In genomic region chr14:104863881-104864280, GRCm38 (mm10) we compare ENCODE assay signal across 29 mouse cellular contexts.
DNase-seq lines count a peak whose midpoint lies in the region; ATAC-seq lines count a peak whose summit lies in the region.
"Had no signal": no experiment of that assay in that cellular context is flagged by ENCODE, and none has a peak within 500 bp of the region (broad histone marks: within the 10 kb centered on the region; RNA-seq: fewer than 3 reads in every experiment).

No protein-coding gene starts in this region.

- H3K36me3 ChIP-seq in forebrain, embryonic 12.5 days (replicated peaks): no peaks in the 10 kb centered on the region
- H3K36me3 ChIP-seq in forebrain, embryonic 10.5 days (replicated peaks): no peaks in the 10 kb centered on the region
- no peaks in the 10 kb centered on the region for H3K36me3 ChIP-seq in hindbrain, embryonic 14.5 days (replicated peaks; ENCODE audit: control insufficient read depth, insufficient read depth)
- no peaks in the 10 kb centered on the region for H3K36me3 ChIP-seq in hindbrain, embryonic 16.5 days (ENCODE audit: control insufficient read depth, insufficient read depth, low read length)
- H3K36me3 ChIP-seq in neural tube, embryonic 13.5 days: no peaks in the 10 kb centered on the region
- H3K36me3 ChIP-seq: G1E; liver, embryonic 15.5 days; lung, embryonic 15.5 days; midbrain, embryonic 12.5 days had no signal

- no peaks in the 10 kb centered on the region for H3K9me3 ChIP-seq in forebrain, embryonic 12.5 days
- H3K9me3 ChIP-seq in forebrain, embryonic 10.5 days: no peaks in the 10 kb centered on the region
- no peaks in the 10 kb centered on the region for H3K9me3 ChIP-seq in hindbrain, embryonic 14.5 days (ENCODE audit: control insufficient read depth, low read length)
- no peaks in the 10 kb centered on the region for H3K9me3 ChIP-seq in hindbrain, embryonic 16.5 days (ENCODE audit: control insufficient read depth, low read length)
- H3K9me3 ChIP-seq in neural tube, embryonic 13.5 days: no peaks in the 10 kb centered on the region
- H3K9me3 ChIP-seq: liver, embryonic 15.5 days; lung, embryonic 15.5 days; midbrain, embryonic 12.5 days had no signal

- H3K4me3 ChIP-seq in forebrain, embryonic 12.5 days (replicated peaks): no peak overlapping the region
- no peak overlapping the region for H3K4me3 ChIP-seq in forebrain, embryonic 10.5 days
- no peak overlapping the region for H3K4me3 ChIP-seq in hindbrain, embryonic 14.5 days (replicated peaks; ENCODE audit: low read length)
- H3K4me3 ChIP-seq in hindbrain, embryonic 16.5 days (ENCODE audit: low read length): no peak overlapping the region
- no peak overlapping the region for H3K4me3 ChIP-seq in neural tube, embryonic 13.5 days
- H3K4me3 ChIP-seq: gastrocnemius, adult 2 months; liver, embryonic 15.5 days; lung, embryonic 15.5 days; midbrain, embryonic 12.5 days; myocyte had no signal

- 66% methylated on average over 9 of the region's 9 CpGs for WGBS in forebrain, embryonic 12.5 days
- WGBS in forebrain, embryonic 10.5 days: 86% methylated on average over 9 of the region's 9 CpGs
- WGBS in hindbrain, embryonic 14.5 days: 44% methylated on average over 9 of the region's 9 CpGs
- 49% methylated on average over 9 of the region's 9 CpGs for WGBS in hindbrain, embryonic 16.5 days
- WGBS in neural tube, embryonic 13.5 days: 40% methylated on average over 9 of the region's 9 CpGs

- ATAC-seq in forebrain, embryonic 12.5 days (ENCODE audit: low FRiP score): 0 out of 2 replicates have a peak, but pooled peaks have one; percentile 33
- ATAC-seq in hindbrain, embryonic 14.5 days (ENCODE audit: low FRiP score): peak; percentile 53; the same call in 1 of the 2 replicates
- ATAC-seq in hindbrain, embryonic 16.5 days: no peak
- ATAC-seq in neural tube, embryonic 13.5 days (ENCODE audit: low read depth): peak; percentile 78
- ATAC-seq: intestine, postnatal 0 days had no signal

- H3K9ac ChIP-seq in forebrain, embryonic 12.5 days: no peak overlapping the region
- H3K9ac ChIP-seq in hindbrain, embryonic 14.5 days: no peak overlapping the region
- no peak overlapping the region for H3K9ac ChIP-seq in hindbrain, embryonic 16.5 days (ENCODE audit: low read depth, low read length)
- no peak overlapping the region for H3K9ac ChIP-seq in neural tube, embryonic 13.5 days
- H3K9ac ChIP-seq: liver, embryonic 15.5 days; lung, embryonic 15.5 days; midbrain, embryonic 12.5 days had no signal

- H3K27ac ChIP-seq in forebrain, embryonic 12.5 days: no peak overlapping the region
- H3K27ac ChIP-seq in forebrain, embryonic 10.5 days: no peak overlapping the region
- no peak overlapping the region for H3K27ac ChIP-seq in hindbrain, embryonic 14.5 days
- no peak overlapping the region for H3K27ac ChIP-seq in hindbrain, embryonic 16.5 days (ENCODE audit: low read depth, low read length)
- H3K27ac ChIP-seq in neural tube, embryonic 13.5 days (replicated peaks): no peak overlapping the region
- H3K27ac ChIP-seq: gastrocnemius, adult 2 months; liver, embryonic 15.5 days; lung, embryonic 15.5 days; midbrain, embryonic 12.5 days; stomach, postnatal 0 days had no signal

- no peak overlapping the region for H3K4me2 ChIP-seq in forebrain, embryonic 12.5 days
- H3K4me2 ChIP-seq in hindbrain, embryonic 14.5 days (replicated peaks): no peak overlapping the region
- no peak overlapping the region for H3K4me2 ChIP-seq in hindbrain, embryonic 16.5 days (ENCODE audit: low read length)
- no peak overlapping the region for H3K4me2 ChIP-seq in neural tube, embryonic 13.5 days
- H3K4me2 ChIP-seq: heart, embryonic 11.5 days; liver, embryonic 15.5 days; lung, embryonic 15.5 days; midbrain, embryonic 12.5 days had no signal

- no peaks in the 10 kb centered on the region for H3K27me3 ChIP-seq in forebrain, embryonic 12.5 days
- H3K27me3 ChIP-seq in forebrain, embryonic 10.5 days (ENCODE audit: poor library complexity, severe bottlenecking): no peaks in the 10 kb centered on the region
- no peaks in the 10 kb centered on the region for H3K27me3 ChIP-seq in hindbrain, embryonic 14.5 days (ENCODE audit: control insufficient read depth, insufficient read depth, low read length)
- no peaks in the 10 kb centered on the region for H3K27me3 ChIP-seq in hindbrain, embryonic 16.5 days (replicated peaks; ENCODE audit: control insufficient read depth, insufficient read depth, low read length)
- H3K27me3 ChIP-seq in neural tube, embryonic 13.5 days: no peaks in the 10 kb centered on the region
- H3K27me3 ChIP-seq: liver, embryonic 15.5 days; lung, embryonic 15.5 days; midbrain, embryonic 12.5 days had no signal

- peaks cover 4% of the 10 kb centered on the region for H3K4me1 ChIP-seq in forebrain, embryonic 12.5 days
- no peaks in the 10 kb centered on the region for H3K4me1 ChIP-seq in forebrain, embryonic 10.5 days
- peaks cover 5% of the 10 kb centered on the region; the same call in 1 of the 2 replicates for H3K4me1 ChIP-seq in hindbrain, embryonic 14.5 days (replicated peaks; ENCODE audit: control insufficient read depth, insufficient read depth, low read length)
- H3K4me1 ChIP-seq in hindbrain, embryonic 16.5 days (ENCODE audit: control insufficient read depth, insufficient read depth, low read depth, low read length): no peaks in the 10 kb centered on the region
- H3K4me1 ChIP-seq in neural tube, embryonic 13.5 days (replicated peaks): peaks cover 13% of the 10 kb centered on the region
- H3K4me1 ChIP-seq: liver, embryonic 15.5 days; lung, embryonic 15.5 days; midbrain, embryonic 12.5 days had no signal

- DNase-seq in forebrain, embryonic 10.5 days (ENCODE audit: extremely low spot score, low spot score): no peak
- DNase-seq in hindbrain, embryonic 14.5 days (ENCODE audit: low spot score): peak; percentile 45
- DNase-seq in neural tube, embryonic 10.5 days (ENCODE audit: extremely low spot score, low spot score): no peak
- no peak for DNase-seq in layer of hippocampus, adult 9-11 months
- DNase-seq: adrenal gland, adult 8-10 months; cerebellum, adult 8-10 months; cerebellum, postnatal 25 days; gastrocnemius, adult 2 months; gastrocnemius, postnatal 36 days; heart, adult 18-20 months; heart, postnatal 36 days; kidney, adult 9 months; kidney, postnatal 10 days; liver; lung, postnatal 36 days; right cerebral cortex, postnatal 4 days; thymus, adult 18-20 months; thymus, postnatal 25 days had no signal
